Mouse (Mus musculus) cortical plate, adult 2 months (tissue): ENCODE measurements at regions not wholly inside any gene's neighbourhood (a gene's known extent, or its start where the extent isn't known, plus 50 kb on each side); places are given as distances from the start of the nearest gene placed in this dataset.

Source experiments
- CTCF ChIP-seq: fragments of 200-500 bp; IDR thresholded peaks from 2 replicates; pipeline ENCODE4 v1.5.1; 2011; ENCODE audit warnings: mild to moderate bottlenecking, control low read depth, low read length; ENCODE audit not compliant: insufficient read depth; ENCODE audit errors: extremely low read depth
- POLR2A ChIP-seq: fragments of 200-500 bp; IDR thresholded peaks from 2 replicates; pipeline ENCODE4 v1.6.1; 2011; ENCODE audit warnings: mild to moderate bottlenecking, low read length, control low read depth; ENCODE audit not compliant: insufficient read depth; ENCODE audit errors: extremely low read depth

- TF ChIP-seq CTCF (no peak), POLR2A (no peak)
These were observed 123.8 kb upstream of the Cd180 start for GRCm38 (mm10) chr13:102569580-102569979.
